Mouse (Mus musculus) C2C12 (cell line): ENCODE results near the gene Pls3. TPM values are rescaled to one million over a fixed set of nuclear protein-coding genes. Genes with fewer than 3 reads are reported as not detected.
"Not testable (repeated sequence)": the region's sequence is repeated elsewhere in the genome, so short reads cannot be mapped to it uniquely, and the experiment has no call there.

Experiments used
- H3K27me3 ChIP-seq: one replicate; pipeline ENCODE4 v1.6.1; 2011; ENCODE audit not compliant: control insufficient read depth, insufficient read depth, insufficient read length
- H3K36me3 ChIP-seq: one replicate; pipeline ENCODE4 v1.6.1; 2011; ENCODE audit not compliant: control insufficient read depth, insufficient read depth
- H3K4me3 ChIP-seq: one replicate; pipeline ENCODE4 v1.5.1; 2011; ENCODE audit warnings: mild to moderate bottlenecking, control low read depth; ENCODE audit not compliant: poor library complexity, insufficient read depth, severe bottlenecking
- H3K79me2 ChIP-seq: one replicate; pipeline ENCODE4 v1.6.1; 2011; ENCODE audit not compliant: control insufficient read depth, insufficient read depth
- H3K79me3 ChIP-seq: one replicate; pipeline ENCODE4 v1.6.1; 2011; ENCODE audit warnings: low read depth, control low read depth
- H3ac ChIP-seq: one replicate; pipeline ENCODE3; 2011; ENCODE audit warnings: low read depth; ENCODE audit not compliant: control insufficient read depth, insufficient read length
- CEBPB ChIP-seq: IDR thresholded peaks from one replicate; pipeline ENCODE4 v1.6.1; 2011; ENCODE audit warnings: low read depth, mild to moderate bottlenecking, control low read depth, moderate library complexity
- CTCF ChIP-seq: IDR thresholded peaks from one replicate; pipeline ENCODE4 v1.5.1; 2011; ENCODE audit not compliant: control insufficient read depth, insufficient read depth, insufficient read length
- FOSL1 ChIP-seq: IDR thresholded peaks from one replicate; pipeline ENCODE4 v1.8.0; 2011; ENCODE audit warnings: mild to moderate bottlenecking, low read length; ENCODE audit not compliant: poor library complexity, insufficient read depth, severe bottlenecking
- MAX ChIP-seq: IDR thresholded peaks from one replicate; pipeline ENCODE4 v1.6.1; 2011; ENCODE audit warnings: mild to moderate bottlenecking, control low read depth
- MYOD1 ChIP-seq: IDR thresholded peaks from one replicate; pipeline ENCODE4 v1.6.1; 2011; ENCODE audit warnings: low read depth; ENCODE audit not compliant: control insufficient read depth, insufficient read length
- MYOG ChIP-seq: IDR thresholded peaks from one replicate; pipeline ENCODE4 v1.6.1; 2011; ENCODE audit not compliant: control insufficient read depth, insufficient read length; ENCODE audit errors: extremely low read depth
- USF1 ChIP-seq: IDR thresholded peaks from one replicate; pipeline ENCODE4 v1.6.1; 2011; ENCODE audit warnings: low read depth, mild to moderate bottlenecking, control low read depth, moderate library complexity
- polyA plus RNA-seq: library from polyadenylated mRNA; unstranded; fragments of >200 nt; fragmentation: generic; extraction: Trizol; gene quantifications from one replicate; pipeline ENCODE4 v1.2.1, GENCODE M21; 2012; ENCODE audit warnings: missing spikeins

The Pls3 gene
- polyA plus RNA-seq, 1 experiment, result 90.0 TPM

DNA sequence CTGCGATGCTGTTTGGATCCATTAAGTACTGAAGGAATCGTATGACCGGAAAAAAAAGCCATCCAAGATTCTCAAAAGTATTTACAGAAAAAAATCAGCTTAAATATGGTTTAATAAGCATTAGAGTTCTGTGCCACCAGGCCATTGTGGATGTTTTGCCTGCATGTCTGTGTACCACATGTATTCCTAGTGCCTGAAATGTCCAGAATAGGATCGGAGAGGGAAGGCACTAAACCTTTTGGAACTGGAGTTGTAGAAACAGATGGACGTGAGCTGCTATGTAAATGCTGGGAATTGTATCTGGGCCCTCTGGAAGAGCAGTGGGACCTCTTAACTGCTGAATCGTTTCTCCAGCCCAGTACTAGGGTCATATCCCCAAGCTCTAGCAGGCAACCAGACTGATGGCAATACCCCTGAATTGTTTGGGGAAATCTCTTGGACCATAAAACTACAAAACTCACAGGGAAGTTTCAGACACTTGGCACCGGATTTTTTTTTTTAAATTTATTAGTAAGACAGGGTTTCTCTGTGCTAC is 110.1 kb downstream of the Pls3 start:
- H3K36me3 ChIP-seq, result no peaks in the 10 kb centered on the region
- TF ChIP-seq CEBPB (no peak), MYOD1 (no peak), FOSL1 (no peak), USF1 (no peak), MAX (no peak), MYOG (no peak), CTCF (no peak)

DNA sequence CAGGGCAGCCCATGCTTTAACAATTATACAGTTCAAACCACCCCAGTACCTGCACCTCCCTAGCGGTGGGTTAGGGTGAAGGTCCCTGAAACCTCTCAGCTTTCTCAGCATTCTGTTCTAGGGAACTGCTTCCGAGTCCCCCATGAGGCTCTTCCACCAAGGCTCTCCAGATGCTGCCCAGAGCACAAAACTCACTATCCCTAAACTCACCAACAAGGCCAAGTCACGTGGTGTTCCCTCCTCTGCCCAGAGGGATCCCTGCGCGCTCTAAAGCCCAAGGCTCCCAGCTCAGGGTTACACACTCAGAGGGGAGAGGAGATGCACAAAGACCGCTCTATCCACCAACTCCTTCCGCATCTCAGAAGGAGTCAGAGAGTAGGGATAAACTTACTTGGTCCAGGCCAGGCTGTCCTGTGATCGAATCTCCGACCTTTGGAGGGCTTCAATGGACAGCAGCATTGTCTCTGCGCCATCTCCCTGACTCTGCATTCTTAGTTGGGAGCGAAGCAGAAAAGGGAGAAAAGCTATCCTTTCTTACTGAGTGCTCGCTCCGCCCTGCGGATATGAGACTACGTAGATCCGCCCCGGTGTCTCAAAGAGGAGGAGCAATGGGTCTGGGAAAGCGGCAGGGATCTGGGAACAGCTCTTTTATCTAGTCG is 110.7 kb downstream of the Pls3 start:
- Histone ChIP-seq H3ac (peak overlapping the region; percentile 85), H3K79me3 (peaks cover 27% of the 10 kb centered on the region), H3K4me3 (peak overlapping the region; percentile 39), H3K27me3 (no peaks in the 10 kb centered on the region), H3K36me3 (no peaks in the 10 kb centered on the region), H3K79me2 (peaks cover 43% of the 10 kb centered on the region)
- no peak for TF ChIP-seq CEBPB
- TF ChIP-seq MAX, result peak; percentile 13
- no peak for TF ChIP-seq FOSL1
- TF ChIP-seq USF1, result peak; percentile 87

More for the DNA sequence above, 110.1 kb downstream of the Pls3 start:
- no peaks in the 10 kb centered on the region for H3K27me3 ChIP-seq
- peaks cover 27% of the 10 kb centered on the region for H3K79me3 ChIP-seq
- H3K4me3 ChIP-seq, result no peak overlapping the region
- H3K79me2 ChIP-seq, result peaks cover 43% of the 10 kb centered on the region
- H3ac ChIP-seq, result peak overlapping the region; percentile 64

DNA sequence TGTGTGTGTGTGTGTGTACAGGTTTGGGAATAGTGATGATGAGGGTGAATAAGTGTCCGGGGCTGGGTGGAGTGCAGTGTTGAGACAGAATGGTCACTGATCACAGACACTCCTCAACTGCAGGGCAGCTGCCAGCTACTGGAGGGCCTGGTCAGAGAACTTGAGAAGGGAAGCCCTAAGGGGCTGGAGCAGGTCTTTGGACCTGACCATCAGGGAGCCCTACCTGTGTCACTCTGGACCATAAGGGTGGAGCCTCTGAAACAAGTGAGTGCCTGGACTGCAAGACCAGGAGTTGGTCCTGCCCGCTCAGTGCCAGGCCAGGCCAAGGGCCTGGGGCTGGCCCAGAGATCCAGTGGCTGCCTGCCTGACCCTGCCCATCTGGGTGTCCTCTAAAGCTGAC is 115.5 kb downstream of the Pls3 start:
- not testable (repeated sequence) for H3K4me3 ChIP-seq, H3K27me3 ChIP-seq, H3K36me3 ChIP-seq, H3ac ChIP-seq
- H3K79me3 ChIP-seq, result peaks cover 29% of the 10 kb centered on the region
- peaks cover 43% of the 10 kb centered on the region for H3K79me2 ChIP-seq

DNA sequence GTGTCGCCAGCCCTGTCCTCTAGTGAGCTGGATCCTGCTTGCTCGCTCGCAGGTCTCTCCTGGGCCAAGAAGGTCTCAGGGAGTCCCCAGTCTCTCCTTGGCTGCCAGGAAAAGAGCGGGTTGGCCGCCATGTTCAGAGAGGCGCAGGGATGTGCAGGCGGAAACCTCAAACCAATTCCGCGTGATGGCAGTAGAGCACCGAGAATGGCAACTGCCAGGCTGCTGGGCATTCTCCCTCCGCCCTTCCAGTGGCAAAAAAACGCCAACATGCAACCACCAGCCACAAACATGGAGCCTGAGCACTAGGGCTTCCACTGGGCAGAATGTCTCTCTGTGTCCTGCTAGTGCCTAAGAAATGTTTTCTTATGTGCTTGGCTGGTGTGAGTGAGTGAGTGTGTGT is 115.9 kb downstream of the Pls3 start:
- Histone ChIP-seq H3K79me3 (peaks cover 27% of the 10 kb centered on the region), H3K79me2 (peaks cover 39% of the 10 kb centered on the region)
- H3ac ChIP-seq, H3K27me3 ChIP-seq, H3K4me3 ChIP-seq, H3K36me3 ChIP-seq: not testable (repeated sequence)

DNA sequence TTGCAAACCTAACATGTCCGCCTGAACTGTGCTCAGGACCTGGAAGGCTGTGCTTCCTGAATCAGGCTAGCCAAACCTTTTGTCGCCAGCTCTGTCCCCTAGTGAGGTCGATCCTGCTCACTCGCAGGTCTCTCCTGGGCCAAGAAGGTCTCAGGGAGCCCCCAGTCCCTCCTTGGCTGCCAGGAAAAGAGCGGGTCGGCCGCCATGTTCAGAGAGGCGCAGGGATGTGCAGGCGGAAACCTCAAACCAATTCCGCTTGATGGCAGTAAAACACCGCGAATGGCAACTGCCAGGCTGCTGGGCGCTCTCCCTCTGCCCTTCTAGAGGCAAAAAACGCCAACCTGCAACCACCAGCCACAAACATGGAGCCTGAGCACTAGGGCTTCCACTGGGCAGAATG is 117.0 kb downstream of the Pls3 start:
- H3K79me2 ChIP-seq, result peaks cover 28% of the 10 kb centered on the region
- H3K79me3 ChIP-seq, result peaks cover 17% of the 10 kb centered on the region
- H3K36me3 ChIP-seq, H3K4me3 ChIP-seq, H3ac ChIP-seq, H3K27me3 ChIP-seq: not testable (repeated sequence)

DNA sequence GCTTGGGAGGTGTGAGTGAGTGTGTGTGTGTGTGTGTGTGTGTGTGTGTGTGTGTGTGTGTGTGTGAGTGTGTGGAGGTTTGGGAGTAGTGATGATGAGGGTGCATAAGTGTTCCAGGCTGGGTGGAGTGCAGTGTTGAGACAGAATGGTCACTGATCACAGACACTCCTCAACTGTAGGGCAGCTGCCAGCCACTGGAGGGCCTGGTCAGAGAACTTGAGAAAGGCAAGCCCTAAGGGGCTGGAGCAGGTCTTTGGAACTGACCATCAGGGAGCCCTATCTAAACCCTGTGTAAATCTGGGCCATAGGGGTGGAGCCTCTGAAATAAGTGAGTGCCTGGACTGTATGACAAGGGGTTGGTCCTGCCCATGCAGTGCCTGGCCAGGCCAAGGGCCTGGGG is 120.5 kb downstream of the Pls3 start:
- H3K27me3 ChIP-seq, H3ac ChIP-seq, H3K4me3 ChIP-seq, H3K36me3 ChIP-seq, H3K79me3 ChIP-seq, H3K79me2 ChIP-seq: not testable (repeated sequence)

DNA sequence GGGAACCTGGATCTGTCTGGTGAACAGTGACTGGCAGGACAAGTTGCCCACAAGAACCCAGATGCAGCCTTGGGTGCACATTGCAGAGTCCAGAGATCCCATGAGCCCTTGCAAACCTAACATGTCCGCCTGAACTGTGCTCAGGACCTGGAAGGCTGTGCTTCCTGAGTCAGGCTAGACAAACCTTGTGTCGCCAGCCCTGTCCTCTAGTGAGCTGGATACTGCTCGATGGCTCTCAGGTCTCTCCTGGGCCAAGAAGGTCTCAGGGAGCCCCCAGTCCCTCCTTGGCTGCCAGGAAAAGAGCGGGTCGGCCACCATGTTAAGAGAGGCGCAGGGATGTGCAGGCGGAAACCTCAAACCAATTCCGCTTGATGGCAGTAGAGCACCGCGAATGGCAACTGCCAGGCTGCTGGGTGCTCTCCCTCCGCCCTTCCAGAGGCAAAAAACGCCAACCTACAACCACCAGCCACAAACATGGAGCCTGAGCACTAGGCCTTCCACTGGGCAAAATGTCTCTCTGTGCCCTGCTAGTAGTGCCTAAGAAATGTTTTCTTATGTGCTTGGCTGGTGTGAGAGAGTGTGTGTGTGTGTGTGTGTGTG is 124.8 kb downstream of the Pls3 start:
- not testable (repeated sequence) for H3K79me2 ChIP-seq, H3K4me3 ChIP-seq, H3ac ChIP-seq, H3K36me3 ChIP-seq, H3K79me3 ChIP-seq, H3K27me3 ChIP-seq

DNA sequence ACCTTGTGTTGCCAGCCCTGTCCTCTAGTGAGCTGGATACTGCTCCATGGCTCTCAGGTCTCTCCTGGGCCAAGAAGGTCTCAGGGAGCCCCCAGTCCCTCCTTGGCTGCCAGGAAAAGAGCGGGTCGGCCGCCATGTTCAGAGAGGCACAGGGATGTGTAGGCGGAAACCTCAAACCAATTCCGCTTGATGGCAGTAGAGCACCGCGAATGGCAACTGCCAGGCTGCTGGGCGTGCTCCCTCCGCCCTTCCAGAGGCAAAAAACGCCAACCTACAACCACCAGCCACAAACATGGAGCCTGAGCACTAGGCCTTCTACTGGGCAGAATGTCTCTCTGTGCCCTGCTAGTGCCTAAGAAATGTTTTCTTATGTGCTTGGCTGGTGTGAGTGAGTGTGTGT is 125.7 kb downstream of the Pls3 start:
- not testable (repeated sequence) for H3K4me3 ChIP-seq

DNA sequence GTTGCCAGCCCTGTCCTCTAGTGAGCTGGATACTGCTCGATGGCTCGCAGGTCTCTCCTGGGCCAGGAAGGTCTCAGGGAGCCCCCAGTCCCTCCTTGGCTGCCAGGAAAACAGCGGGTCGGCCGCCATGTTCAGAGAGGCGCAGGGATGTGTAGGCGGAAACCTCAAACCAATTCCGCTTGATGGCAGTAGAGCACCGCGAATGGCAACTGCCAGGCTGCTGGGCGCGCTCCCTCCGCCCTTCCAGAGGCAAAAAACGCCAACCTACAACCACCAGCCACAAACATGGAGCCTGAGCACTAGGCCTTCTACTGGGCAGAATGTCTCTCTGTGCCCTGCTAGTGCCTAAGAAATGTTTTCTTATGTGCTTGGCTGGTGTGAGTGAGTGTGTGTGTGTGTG is 130.5 kb downstream of the Pls3 start:
- not testable (repeated sequence) for H3ac ChIP-seq, H3K79me2 ChIP-seq, H3K79me3 ChIP-seq, H3K36me3 ChIP-seq, H3K27me3 ChIP-seq, H3K4me3 ChIP-seq

More for the DNA sequence above, 125.7 kb downstream of the Pls3 start:
- not testable (repeated sequence) for H3ac ChIP-seq, H3K79me3 ChIP-seq, H3K36me3 ChIP-seq, H3K79me2 ChIP-seq, H3K27me3 ChIP-seq

DNA sequence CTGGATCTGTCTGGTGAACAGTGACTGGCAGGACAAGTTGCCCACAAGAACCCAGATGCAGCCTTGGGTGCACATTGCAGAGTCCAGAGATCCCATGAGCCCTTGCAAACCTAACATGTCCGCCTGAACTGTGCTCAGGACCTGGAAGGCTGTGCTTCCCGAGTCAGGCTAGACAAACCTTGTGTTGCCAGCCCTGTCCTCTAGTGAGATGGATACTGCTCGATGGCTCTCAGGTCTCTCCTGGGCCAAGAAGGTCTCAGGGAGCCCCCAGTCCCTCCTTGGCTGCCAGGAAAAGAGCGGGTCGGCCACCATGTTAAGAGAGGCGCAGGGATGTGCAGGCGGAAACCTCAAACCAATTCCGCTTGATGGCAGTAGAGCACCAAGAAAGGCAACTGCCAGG is 135.5 kb downstream of the Pls3 start:
- not testable (repeated sequence) for H3ac ChIP-seq, H3K27me3 ChIP-seq, H3K79me3 ChIP-seq, H3K4me3 ChIP-seq, H3K79me2 ChIP-seq, H3K36me3 ChIP-seq
